Mouse (Mus musculus) brain, embryonic 14.5 days (tissue): ENCODE results near the gene Pitpnm3.

Experiments
- CTCF ChIP-seq: fragments of 200-500 bp; IDR thresholded peaks from 2 replicates; pipeline ENCODE4 v1.5.1; 2012; ENCODE audit warnings: inconsistent platforms, mild to moderate bottlenecking, moderate library complexity, borderline replicate concordance; ENCODE audit not compliant: insufficient read depth, insufficient read length; ENCODE audit errors: extremely low read depth
- POLR2A ChIP-seq: fragments of 200-500 bp; IDR thresholded peaks from 2 replicates; pipeline ENCODE4 v1.6.1; 2012; ENCODE audit warnings: mild to moderate bottlenecking, inconsistent platforms, borderline replicate concordance; ENCODE audit not compliant: poor library complexity, insufficient read depth, insufficient read length, severe bottlenecking; ENCODE audit errors: extremely low read depth

DNA sequence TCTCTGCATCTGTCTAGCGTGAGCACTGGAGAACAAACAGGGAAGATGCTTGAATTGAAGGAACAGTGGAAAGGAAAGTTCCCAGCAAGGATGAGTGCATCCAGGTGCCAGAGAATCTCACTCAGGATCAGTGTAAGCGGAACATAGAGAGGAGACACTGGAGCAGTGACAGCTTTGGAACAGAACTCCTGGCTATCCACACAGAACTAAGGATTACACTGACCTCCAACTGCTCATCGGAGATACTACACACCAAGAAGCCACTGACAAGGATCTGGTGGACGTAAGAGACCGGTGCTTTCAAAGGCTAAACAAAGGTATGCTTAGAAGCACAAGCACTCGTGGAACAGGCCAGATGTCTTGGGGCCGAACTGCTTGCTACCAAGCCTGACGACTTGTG is 31.4 kb downstream of the Pitpnm3 start:
- TF ChIP-seq CTCF (no peak), POLR2A (no peak)
